Mouse (Mus musculus) embryonic facial prominence, embryonic 14.5 days (tissue): ENCODE results near the gene Elavl2. TPM values are rescaled to one million over a fixed set of nuclear protein-coding genes. Genes with fewer than 3 reads are reported as not detected.

Experiments used
- ATAC-seq: fragments of 200-750 bp; cut with Nextera tagmentation; 2 replicates; pipeline ENCODE4 v1.8.0; 2017; ENCODE audit warnings: low read depth, moderate number of reproducible peaks, moderate TSS enrichment
- DNase-seq: peaks from one replicate; pipeline ENCODE4 v3.0.0-alpha.2; 2015; ENCODE audit warnings: low spot score
- H3K27ac ChIP-seq: fragments of 300-500 bp; sonication (generic); replicated peaks from 2 replicates; pipeline ENCODE4 v1.5.1; 2014; ENCODE audit warnings: low read depth, mild to moderate bottlenecking, low read length, moderate library complexity
- H3K27me3 ChIP-seq: fragments of 300-500 bp; sonication (generic); replicated peaks from 2 replicates; pipeline ENCODE4 v1.6.1; 2014; ENCODE audit warnings: low read length; ENCODE audit not compliant: control insufficient read depth, insufficient read depth
- H3K36me3 ChIP-seq: fragments of 300-500 bp; sonication (generic); 2 replicates; pipeline ENCODE4 v1.6.1; 2014; ENCODE audit warnings: low read length, mixed read lengths; ENCODE audit not compliant: control insufficient read depth, insufficient read depth
- H3K4me1 ChIP-seq: fragments of 300-500 bp; sonication (generic); 2 replicates; pipeline ENCODE4 v1.6.1; 2014; ENCODE audit warnings: antibody characterized with exemption, low read length; ENCODE audit not compliant: control insufficient read depth, insufficient read depth
- H3K4me2 ChIP-seq: fragments of 300-500 bp; sonication (generic); 2 replicates; pipeline ENCODE4 v1.6.1; 2014; ENCODE audit warnings: low read depth, mild to moderate bottlenecking, low read length, moderate library complexity, mixed read lengths
- H3K4me3 ChIP-seq: fragments of 300-500 bp; sonication (generic); 2 replicates; pipeline ENCODE4 v1.5.1; 2014; ENCODE audit warnings: low read depth, mild to moderate bottlenecking, low read length
- H3K9ac ChIP-seq: fragments of 300-500 bp; sonication (generic); 2 replicates; pipeline ENCODE4 v1.6.1; 2014; ENCODE audit warnings: low read depth, mild to moderate bottlenecking, low read length, moderate library complexity, mixed read lengths
- H3K9me3 ChIP-seq: fragments of 300-500 bp; sonication (generic); 2 replicates; pipeline ENCODE4 v1.6.1; 2016; ENCODE audit warnings: low read length; ENCODE audit not compliant: control insufficient read depth
- WGBS: fragments of 180-500 bp; shearing (Covaris S2); extraction: QIAGEN DNeasy Blood & Tissue Kit; methylation state at CpG from one replicate; pipeline ENCODE4 v1.1.7; 2014; 5-methylcytosine and 5-hydroxymethylcytosine counted together
- polyA plus RNA-seq: library from polyadenylated mRNA; unstranded; fragments of >200 nt; fragmentation: Nextera tagmentation; extraction: Ambion mirVana; gene quantifications from 2 replicates; pipeline ENCODE4 v1.2.1, GENCODE M21; 2014

Elavl2 gene
- polyA plus RNA-seq, result 10.6 and 11.4 TPM in 2 replicates

- DNase-seq (no peak), ATAC-seq (no peak)
- Histone ChIP-seq H3K27ac (no peak within 1 kb of the TSS), H3K9ac (0 out of 2 replicates have a peak within 1 kb of the TSS, but pooled peaks have one; percentile 6), H3K4me3 (peak within 1 kb of the TSS; percentile 30), H3K27me3 (peaks cover 31% of the 10 kb centered on the region), H3K36me3 (no peaks in the 10 kb centered on the region), H3K4me2 (peak within 1 kb of the TSS; percentile 54), H3K9me3 (no peaks in the 10 kb centered on the region), H3K4me1 (no peaks in the 10 kb centered on the region)
- WGBS, result 3% methylated on average over 22 of the region's 28 CpGs
These were observed at the start of gene Elavl2 for GRCm38 (mm10) chr4:91400423-91400822. Gene Elavl2, minus strand, starts transcription at chr4:91400785.

DNA sequence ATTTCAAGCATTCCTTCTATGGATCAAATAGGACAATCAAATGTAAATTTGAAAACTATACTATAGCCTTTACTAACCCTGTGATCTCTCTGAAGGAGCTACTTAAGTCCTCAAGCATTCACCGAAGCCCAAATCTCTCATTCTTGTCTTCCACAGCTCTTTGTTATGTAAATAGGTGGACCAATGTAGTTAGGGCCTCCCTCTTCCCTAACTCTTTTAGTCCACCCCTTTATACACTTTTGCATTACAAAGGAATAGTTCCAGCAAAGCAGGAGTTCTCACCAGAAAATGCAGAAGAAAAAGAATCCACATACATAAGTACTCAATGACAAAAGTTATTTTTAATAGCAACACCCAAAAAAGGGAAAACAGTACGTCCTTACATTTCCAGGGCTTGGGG lies 47.3 kb upstream of the Elavl2 start:
- no peak overlapping the region for H3K4me2 ChIP-seq
- no peaks in the 10 kb centered on the region for H3K27me3 ChIP-seq
- no peak overlapping the region for H3K4me3 ChIP-seq
- DNase-seq, result no peak
- H3K27ac ChIP-seq, result no peak overlapping the region
- 54% methylated on average over 2 of the region's 2 CpGs for WGBS
- no peaks in the 10 kb centered on the region for H3K4me1 ChIP-seq
- no peak for ATAC-seq
- no peaks in the 10 kb centered on the region for H3K36me3 ChIP-seq
- no peak overlapping the region for H3K9ac ChIP-seq
- H3K9me3 ChIP-seq, result no peaks in the 10 kb centered on the region

- no peak for DNase-seq
- no peaks in the 10 kb centered on the region for H3K4me1 ChIP-seq
- H3K9me3 ChIP-seq, result no peaks in the 10 kb centered on the region
- H3K27me3 ChIP-seq, result no peaks in the 10 kb centered on the region
- H3K4me3 ChIP-seq, result no peak overlapping the region
- ATAC-seq, result no peak
- no peak overlapping the region for H3K27ac ChIP-seq
- no peak overlapping the region for H3K9ac ChIP-seq
- 77% methylated on average over 1 of the region's 1 CpGs for WGBS
- H3K4me2 ChIP-seq, result no peak overlapping the region
- no peaks in the 10 kb centered on the region for H3K36me3 ChIP-seq
These were observed 15.0 kb upstream of the Elavl2 start for GRCm38 (mm10) chr4:91415582-91415981.

DNA sequence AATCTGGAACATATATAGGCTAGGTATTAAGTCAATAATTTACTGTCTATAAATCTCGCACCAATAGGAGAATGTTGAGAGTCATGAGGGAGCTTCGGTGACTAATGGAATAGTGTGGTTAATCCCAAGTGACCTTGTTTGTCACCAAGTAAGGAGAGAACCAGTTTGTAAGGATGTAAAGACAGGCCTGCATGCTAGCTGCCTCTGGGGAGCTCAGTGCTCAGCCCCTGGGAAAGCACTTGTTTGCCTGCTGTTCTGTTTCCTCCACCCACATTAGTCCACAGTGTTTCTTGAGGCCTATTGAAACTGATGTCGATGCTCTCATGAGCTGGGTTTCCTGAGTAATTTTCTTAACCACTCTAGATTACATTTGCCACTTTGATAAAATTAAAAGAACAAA lies 4.5 kb upstream of the Elavl2 start:
- H3K9me3 ChIP-seq, result no peaks in the 10 kb centered on the region
- peak; percentile 16 for DNase-seq
- no peak overlapping the region for H3K4me3 ChIP-seq
- no peaks in the 10 kb centered on the region for H3K36me3 ChIP-seq
- H3K4me2 ChIP-seq, result no peak overlapping the region
- no peaks in the 10 kb centered on the region for H3K4me1 ChIP-seq
- 76% methylated on average over 3 of the region's 3 CpGs for WGBS
- H3K27ac ChIP-seq, result no peak overlapping the region
- H3K27me3 ChIP-seq, result peaks cover 16% of the 10 kb centered on the region
- peak; percentile 53; the same call in 1 of the 2 replicates for ATAC-seq
- no peak overlapping the region for H3K9ac ChIP-seq

DNA sequence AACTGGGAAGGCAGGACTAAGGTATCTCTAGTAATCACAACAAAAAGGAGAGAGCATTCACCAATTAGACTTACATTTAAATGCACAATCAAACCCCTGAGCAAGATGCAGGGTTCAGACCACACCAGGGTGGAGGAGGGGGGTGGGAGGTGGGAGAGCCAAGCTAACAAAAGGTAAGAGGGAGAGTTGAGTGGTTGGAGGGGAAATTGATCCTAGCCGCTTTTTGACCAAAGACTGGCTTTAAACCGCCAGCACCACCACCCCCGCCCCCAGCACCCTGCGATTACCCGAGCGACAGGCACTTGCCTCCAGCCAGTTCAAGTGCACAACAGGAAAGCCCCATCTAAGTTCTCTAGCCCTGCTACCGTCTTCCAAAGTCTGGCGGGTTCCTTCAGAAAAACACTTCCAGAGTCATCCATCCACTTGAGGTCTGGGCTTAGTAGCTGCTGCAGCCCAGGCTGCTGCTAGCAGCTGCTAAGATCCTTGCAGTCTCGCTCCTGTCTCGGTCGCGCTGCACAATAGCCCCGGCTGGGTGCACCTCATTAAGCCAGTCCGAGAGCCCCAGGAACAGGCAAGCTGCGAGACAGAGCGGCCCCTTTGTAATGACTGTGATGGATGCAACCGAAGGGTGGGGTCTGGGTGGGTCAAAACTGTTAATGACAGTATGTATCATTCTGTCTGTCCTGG lies 932 bp downstream of the Elavl2 start:
- WGBS, result 0% methylated on average over 14 of the region's 17 CpGs
- Histone ChIP-seq H3K9me3 (no peaks in the 10 kb centered on the region), H3K4me2 (peak overlapping the region; percentile 54), H3K9ac (0 out of 2 replicates have a peak overlapping the region, but pooled peaks have one; percentile 6), H3K36me3 (no peaks in the 10 kb centered on the region), H3K27me3 (peaks cover 31% of the 10 kb centered on the region), H3K4me1 (no peaks in the 10 kb centered on the region), H3K27ac (no peak overlapping the region), H3K4me3 (peak overlapping the region; percentile 30)
- ATAC-seq (peak; percentile 75; the same call in 1 of the 2 replicates), DNase-seq (peak; percentile 58)

GRCm38 (mm10) chr4:91391987-91392598 lies 8.5 kb downstream of the Elavl2 start:
- WGBS, result 72% methylated on average over 5 of the region's 5 CpGs
- H3K9ac ChIP-seq, result no peak overlapping the region
- H3K4me3 ChIP-seq, result no peak overlapping the region
- ATAC-seq (no peak), DNase-seq (no peak)
- H3K4me1 ChIP-seq, result no peaks in the 10 kb centered on the region
- no peaks in the 10 kb centered on the region for H3K36me3 ChIP-seq
- H3K27ac ChIP-seq, result no peak overlapping the region
- H3K4me2 ChIP-seq, result no peak overlapping the region
- H3K27me3 ChIP-seq, result no peaks in the 10 kb centered on the region
- no peaks in the 10 kb centered on the region for H3K9me3 ChIP-seq

DNA sequence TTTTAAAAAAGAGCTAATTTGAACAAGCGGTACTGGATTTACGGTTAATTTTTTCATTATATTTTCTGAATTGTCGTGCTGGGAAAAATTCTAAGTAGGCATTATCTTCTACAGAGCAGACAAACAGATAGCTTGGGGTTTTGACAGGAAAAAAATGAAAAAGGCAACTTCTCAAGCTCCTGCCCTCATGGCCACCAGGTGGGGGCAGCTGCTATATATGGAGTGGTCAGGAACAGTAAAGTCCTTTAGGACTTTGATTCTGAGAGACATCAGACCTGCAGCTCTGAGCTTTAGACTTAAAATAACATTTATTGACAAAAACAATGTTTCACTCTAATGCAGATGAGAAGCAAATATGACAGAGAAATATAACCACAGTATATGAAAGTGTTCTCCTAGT lies 12.9 kb downstream of the Elavl2 start:
- WGBS, result 85% methylated on average over 3 of the region's 3 CpGs
- H3K27ac ChIP-seq, result no peak overlapping the region

DNA sequence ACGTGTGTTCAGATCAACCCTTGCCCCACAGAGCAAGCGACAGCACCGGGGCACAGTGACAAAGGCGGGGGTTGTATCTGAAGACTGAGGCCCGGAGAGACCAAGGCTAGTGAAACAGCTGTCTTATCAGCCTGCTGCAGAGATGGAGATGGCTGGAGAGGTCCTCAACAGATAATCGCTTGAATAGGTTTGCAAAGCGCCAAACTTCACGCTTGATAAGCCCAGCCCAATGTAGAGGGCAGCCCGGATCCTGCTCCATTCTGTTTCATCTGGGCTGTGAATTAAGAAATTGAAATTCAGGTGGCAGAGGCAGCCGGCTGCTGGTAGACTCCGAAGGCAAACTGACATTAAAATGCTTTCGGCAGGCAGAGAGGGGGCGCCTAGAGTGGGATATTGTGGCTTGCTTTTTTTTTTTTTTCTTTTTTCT lies 19.4 kb downstream of the Elavl2 start:
- no peak for DNase-seq

More for the DNA sequence above, 12.9 kb downstream of the Elavl2 start:
- Histone ChIP-seq H3K4me3 (no peak overlapping the region), H3K4me1 (no peaks in the 10 kb centered on the region), H3K27me3 (no peaks in the 10 kb centered on the region; the same call in 1 of the 2 replicates), H3K36me3 (no peaks in the 10 kb centered on the region), H3K9me3 (no peaks in the 10 kb centered on the region), H3K4me2 (no peak overlapping the region), H3K9ac (no peak overlapping the region)
- DNase-seq (no peak), ATAC-seq (no peak)

More for the DNA sequence above, 19.4 kb downstream of the Elavl2 start:
- Histone ChIP-seq H3K4me2 (peak overlapping the region; percentile 5; the same call in 1 of the 2 replicates), H3K4me1 (no peaks in the 10 kb centered on the region), H3K27me3 (peaks cover 27% of the 10 kb centered on the region), H3K36me3 (no peaks in the 10 kb centered on the region), H3K9ac (no peak overlapping the region), H3K4me3 (no peak overlapping the region), H3K9me3 (no peaks in the 10 kb centered on the region), H3K27ac (no peak overlapping the region)
- 1% methylated on average over 13 of the region's 13 CpGs for WGBS
- ATAC-seq, result no peak
